Mouse (Mus musculus): Measurements from ENCODE around the gene Cacng1. TPM values are rescaled to one million over a fixed set of nuclear protein-coding genes. Genes with fewer than 3 reads are reported as not detected.
A peak's percentile ranks its signal among the peaks of the same experiment; 100 is the strongest.

Gene Cacng1
- polyA plus RNA-seq (2016; fragmentation: Nextera tagmentation; extraction: Ambion mirVana) = 1.3 and 2.1 TPM in 2 replicates

DNA sequence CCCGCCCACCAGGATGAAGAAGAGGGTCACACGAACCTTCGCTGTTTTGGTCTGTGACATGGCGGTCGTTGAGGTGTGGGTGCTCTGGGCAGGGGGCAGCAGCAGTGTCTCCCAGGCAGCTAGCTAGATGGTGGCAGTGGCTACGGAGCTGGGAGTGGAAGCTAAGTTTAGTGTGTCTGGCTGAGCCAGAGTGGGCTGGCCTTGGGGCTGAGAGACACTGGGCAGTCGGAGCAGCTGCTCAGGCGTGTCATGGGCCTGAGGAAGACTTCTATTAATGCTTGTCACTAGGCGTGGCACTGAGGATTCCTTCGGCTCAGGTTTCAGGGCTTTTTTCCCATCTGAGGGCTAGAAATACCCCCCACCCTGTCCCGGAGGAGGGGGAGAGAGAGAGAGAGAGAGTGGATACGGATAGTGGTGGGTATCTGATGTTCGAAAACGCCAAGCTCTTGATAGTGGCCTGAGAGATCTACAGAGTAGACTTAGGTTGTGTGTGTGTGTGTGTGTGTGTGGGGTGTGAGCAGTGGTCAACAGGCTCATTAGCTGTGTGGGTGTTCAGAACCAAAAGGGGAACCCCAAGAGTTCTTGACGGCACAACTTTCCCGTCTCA is at the start of gene Cacng1:
Gene Cacng1, minus strand, starts transcription at position 191 of the 607 bp plus-strand sequence.
- no peak within 1 kb of the TSS for H3K27ac ChIP-seq
- no peak within 1 kb of the TSS for H3K9ac ChIP-seq
- H3K36me3 ChIP-seq = no peaks in the 10 kb centered on the region
- no peaks in the 10 kb centered on the region for H3K4me1 ChIP-seq
- no peaks in the 10 kb centered on the region for H3K9me3 ChIP-seq
- no peak for ATAC-seq (ENCODE audit: insufficient number of reproducible peaks, insufficient read depth, low FRiP score, low TSS enrichment)
- 78% methylated on average over 16 of the region's 16 CpGs for WGBS
- H3K4me2 ChIP-seq (replicated peaks) = no peak within 1 kb of the TSS
- no peak within 1 kb of the TSS for H3K4me3 ChIP-seq
- H3K27me3 ChIP-seq = no peaks in the 10 kb centered on the region

DNA sequence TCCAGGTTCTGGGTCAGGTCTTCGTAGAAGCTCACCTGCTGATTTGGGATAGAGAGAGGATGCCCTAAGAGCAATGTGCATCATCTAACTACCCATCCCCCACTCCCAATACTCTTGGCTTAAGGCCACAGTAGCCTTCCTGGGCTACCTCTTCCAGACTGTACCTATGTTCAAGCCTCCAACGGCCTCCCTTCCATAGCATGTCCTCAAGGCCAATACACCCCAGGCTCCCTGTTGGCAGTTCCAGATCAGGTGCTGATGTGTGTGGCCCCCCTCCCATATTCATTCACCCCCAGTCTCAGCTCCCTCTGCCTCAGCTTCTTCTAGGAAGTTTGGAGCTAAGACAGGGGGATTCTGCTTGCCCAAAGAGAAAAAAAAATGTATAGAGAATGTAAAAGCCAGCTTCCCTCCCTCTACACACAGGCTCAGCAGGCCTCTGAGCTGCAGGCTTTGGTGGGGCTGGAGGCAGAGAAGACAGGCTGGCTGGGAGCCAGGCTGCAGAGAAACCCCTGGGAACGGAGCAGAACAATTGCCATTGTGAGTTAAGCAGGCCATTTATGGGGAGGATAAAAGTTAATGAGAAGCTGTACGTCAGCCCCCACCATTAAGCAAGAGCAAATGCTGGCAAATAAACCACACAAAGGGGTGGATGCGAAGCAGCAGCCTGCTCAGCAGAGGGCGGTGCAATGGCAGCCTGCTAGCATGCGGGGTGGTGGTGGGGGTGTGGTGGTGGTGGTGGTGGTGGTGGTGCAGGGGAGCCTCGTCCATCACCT is 46.6 kb upstream of the Cacng1 start:
- Histone ChIP-seq H3K27me3 (no peaks in the 10 kb centered on the region), H3K36me3 (no peaks in the 10 kb centered on the region), H3K9me3 (no peaks in the 10 kb centered on the region), H3K27ac (peak overlapping the region; percentile 50; the same call in 1 of the 2 replicates), H3K4me3 (no peak overlapping the region), H3K4me2 (replicated peaks) (no peak overlapping the region), H3K9ac (no peak overlapping the region), H3K4me1 (peaks cover 9% of the 10 kb centered on the region)
- ATAC-seq (ENCODE audit: insufficient number of reproducible peaks, insufficient read depth, low FRiP score, low TSS enrichment) = peak; percentile 22; the same call in 1 of the 2 replicates
- WGBS = 38% methylated on average over 8 of the region's 8 CpGs

DNA sequence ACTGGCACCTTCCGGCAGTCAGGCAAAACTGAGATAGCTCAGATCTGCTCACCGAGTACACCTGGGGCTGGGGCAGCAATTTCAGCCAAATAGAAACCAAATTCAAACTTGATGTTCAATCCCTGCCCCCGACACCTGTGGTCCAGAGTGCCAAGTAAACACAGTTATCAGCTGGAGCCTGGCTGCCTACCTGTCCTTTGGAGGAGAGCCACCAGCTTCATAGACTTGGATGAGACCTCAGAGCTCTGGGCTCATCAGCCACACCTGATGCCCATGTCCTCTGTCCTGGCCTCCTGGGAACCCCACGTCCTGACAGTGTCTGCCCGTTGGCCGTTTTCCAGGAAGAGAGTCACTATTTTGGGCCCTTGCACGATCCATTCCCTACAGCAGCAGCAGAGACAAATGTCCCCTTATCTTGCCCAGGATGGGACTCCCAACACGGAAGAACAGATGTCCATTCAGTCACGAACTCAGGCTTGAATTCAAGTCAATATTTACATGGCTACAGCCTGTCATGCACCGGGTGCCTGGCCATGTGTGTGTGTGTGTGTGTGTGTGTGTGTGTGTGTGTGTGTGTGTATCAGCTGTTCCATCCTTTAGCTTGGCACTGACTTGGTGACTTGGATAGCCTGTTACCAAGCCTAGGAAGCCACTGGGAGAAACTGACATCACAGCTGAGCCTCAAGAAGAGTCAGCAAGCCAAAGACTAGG is 45.6 kb upstream of the Cacng1 start:
- no peak for ATAC-seq (ENCODE audit: insufficient number of reproducible peaks, insufficient read depth, low FRiP score, low TSS enrichment)
- Histone ChIP-seq H3K9ac (no peak overlapping the region), H3K4me3 (no peak overlapping the region), H3K9me3 (no peaks in the 10 kb centered on the region), H3K4me1 (peaks cover 9% of the 10 kb centered on the region), H3K27me3 (no peaks in the 10 kb centered on the region), H3K4me2 (replicated peaks) (no peak overlapping the region), H3K27ac (no peak overlapping the region), H3K36me3 (no peaks in the 10 kb centered on the region)
- WGBS = 72% methylated on average over 10 of the region's 10 CpGs

DNA sequence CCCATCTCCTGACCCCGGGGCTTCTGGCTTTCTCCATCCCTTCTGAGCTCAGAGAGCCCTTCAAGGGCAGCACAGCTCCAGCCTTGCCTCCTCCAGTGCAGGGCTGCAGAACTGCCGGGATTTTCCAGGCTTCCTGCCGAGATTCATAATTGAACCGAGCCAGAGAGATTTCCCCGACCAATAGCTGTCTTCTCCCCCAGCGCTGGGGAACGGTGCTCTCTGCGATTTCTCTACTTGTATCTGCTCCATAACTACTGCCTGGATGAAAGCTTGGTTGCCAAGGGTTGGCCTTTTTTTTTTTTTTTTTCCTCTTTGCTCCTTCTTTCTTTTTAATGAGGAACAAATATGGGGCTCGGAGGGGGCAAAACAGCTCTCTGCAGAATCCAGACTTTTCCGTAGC is 43.7 kb upstream of the Cacng1 start:
- H3K4me2 ChIP-seq (replicated peaks) = no peak overlapping the region
- WGBS = 46% methylated on average over 10 of the region's 10 CpGs

DNA sequence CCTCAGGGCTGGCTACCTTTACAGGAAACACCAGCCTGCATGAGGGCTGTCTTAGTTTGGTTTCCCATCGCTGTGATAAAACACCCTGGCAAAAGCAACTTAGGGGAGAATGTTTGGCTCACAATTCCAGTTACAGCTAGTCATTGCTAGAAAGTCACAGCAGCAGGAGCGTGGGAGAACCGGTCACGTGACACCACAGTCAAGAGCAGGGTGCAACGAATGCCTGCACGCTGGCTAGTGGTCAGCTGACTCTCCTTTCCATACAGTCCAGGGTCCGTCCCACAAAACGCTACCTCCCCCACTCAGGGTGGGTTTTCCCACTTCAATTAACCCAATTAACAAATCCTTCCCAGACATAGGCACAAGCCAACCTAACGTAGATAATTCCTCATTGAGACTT is 43.2 kb upstream of the Cacng1 start:
- Histone ChIP-seq H3K4me3 (no peak overlapping the region), H3K27me3 (no peaks in the 10 kb centered on the region), H3K4me2 (replicated peaks) (no peak overlapping the region), H3K27ac (no peak overlapping the region), H3K4me1 (peaks cover 9% of the 10 kb centered on the region), H3K36me3 (no peaks in the 10 kb centered on the region), H3K9me3 (no peaks in the 10 kb centered on the region), H3K9ac (no peak overlapping the region)
- ATAC-seq (ENCODE audit: insufficient number of reproducible peaks, insufficient read depth, low FRiP score, low TSS enrichment) = no peak
- WGBS = 71% methylated on average over 9 of the region's 9 CpGs

More for the DNA sequence above, 43.7 kb upstream of the Cacng1 start:
- Histone ChIP-seq H3K27ac (no peak overlapping the region), H3K27me3 (no peaks in the 10 kb centered on the region), H3K4me3 (no peak overlapping the region), H3K4me1 (peaks cover 9% of the 10 kb centered on the region), H3K9me3 (no peaks in the 10 kb centered on the region), H3K9ac (no peak overlapping the region), H3K36me3 (no peaks in the 10 kb centered on the region)
- no peak for ATAC-seq (ENCODE audit: insufficient number of reproducible peaks, insufficient read depth, low FRiP score, low TSS enrichment)

DNA sequence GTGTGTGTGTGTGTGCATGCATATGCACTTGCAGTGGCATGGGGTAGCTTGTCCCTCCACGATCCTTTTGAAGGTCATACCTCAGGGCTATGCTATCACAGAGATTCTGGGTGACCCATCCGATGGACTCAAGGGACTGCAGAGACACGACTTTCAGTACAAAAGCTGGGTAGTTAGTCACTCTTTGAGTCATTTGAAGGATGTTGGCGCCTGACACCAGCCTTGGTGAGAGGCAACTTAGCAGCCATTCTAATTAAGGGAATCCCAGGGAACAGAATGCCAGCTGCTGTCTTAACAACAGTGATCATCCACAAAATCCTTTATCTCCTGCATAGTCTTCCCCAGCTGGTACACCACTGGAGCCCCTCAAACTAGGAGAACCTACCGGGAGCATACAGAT is 32.8 kb upstream of the Cacng1 start:
- no peak overlapping the region for H3K4me2 ChIP-seq (replicated peaks)

DNA sequence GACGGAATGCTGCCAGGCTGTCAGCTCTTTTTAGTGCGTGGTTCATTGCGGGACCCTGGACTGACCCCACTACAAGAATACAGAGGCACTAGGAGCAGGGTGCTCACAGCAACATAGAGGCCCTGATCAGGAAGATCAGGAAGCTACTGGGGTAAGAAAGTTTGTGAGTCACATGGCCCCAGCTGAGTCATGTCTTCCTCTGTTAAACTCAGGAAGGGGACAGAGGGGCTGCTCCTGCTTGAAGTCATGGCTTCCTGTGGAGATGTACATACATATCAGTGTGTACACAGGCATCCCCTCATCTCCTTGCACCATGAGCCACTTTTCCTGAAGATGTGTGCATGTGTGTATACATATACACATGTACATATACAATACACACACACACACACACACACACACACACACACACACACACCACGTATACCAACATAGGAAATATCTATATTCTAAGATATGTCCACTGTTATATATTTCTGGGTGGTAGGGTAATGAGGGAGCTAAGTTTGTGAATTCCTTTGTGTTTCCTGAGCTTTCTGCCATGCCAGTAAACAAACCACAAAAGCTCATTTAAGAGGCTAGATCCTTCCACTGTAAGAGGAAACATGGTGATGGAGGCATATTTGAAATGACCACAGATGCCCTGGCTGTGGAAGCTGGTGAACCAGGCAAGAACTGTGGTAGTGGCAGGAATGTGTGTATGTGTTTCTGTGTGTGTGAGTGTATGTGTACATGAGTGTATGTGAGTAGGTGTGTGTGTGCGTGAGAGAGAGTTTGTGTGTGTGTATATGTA is 32.1 kb upstream of the Cacng1 start:
- WGBS = 83% methylated on average over 5 of the region's 5 CpGs
- no peak for ATAC-seq (ENCODE audit: insufficient number of reproducible peaks, insufficient read depth, low FRiP score, low TSS enrichment)

More for the DNA sequence above, 32.8 kb upstream of the Cacng1 start:
- no peaks in the 10 kb centered on the region for H3K36me3 ChIP-seq
- no peak overlapping the region for H3K9ac ChIP-seq
- H3K4me1 ChIP-seq = no peaks in the 10 kb centered on the region
- 88% methylated on average over 5 of the region's 5 CpGs for WGBS
- no peak overlapping the region for H3K27ac ChIP-seq
- no peak for ATAC-seq (ENCODE audit: insufficient number of reproducible peaks, insufficient read depth, low FRiP score, low TSS enrichment)
- no peak overlapping the region for H3K4me3 ChIP-seq
- H3K27me3 ChIP-seq = no peaks in the 10 kb centered on the region
- no peaks in the 10 kb centered on the region for H3K9me3 ChIP-seq

DNA sequence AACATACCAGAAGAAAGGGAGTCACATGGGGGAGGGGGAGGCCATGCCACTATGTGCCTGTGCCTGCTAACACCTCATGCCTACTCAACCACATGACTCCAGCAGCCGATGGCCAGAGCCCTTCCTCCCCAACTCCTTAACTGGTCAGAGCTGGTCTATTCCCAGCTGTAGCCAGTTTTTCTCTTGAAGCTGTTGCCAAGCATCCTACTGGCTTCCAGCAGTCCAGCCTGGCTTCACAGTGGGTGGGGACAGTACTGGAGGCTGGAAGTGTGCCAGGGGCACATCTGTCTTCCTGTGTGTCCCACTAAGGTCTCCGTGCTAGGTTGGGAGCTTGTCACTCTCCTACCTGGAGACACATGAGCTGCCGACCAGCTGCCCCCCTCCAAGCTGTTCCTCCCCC is 26.8 kb upstream of the Cacng1 start:
- H3K9me3 ChIP-seq = no peaks in the 10 kb centered on the region
- no peak overlapping the region for H3K4me2 ChIP-seq (replicated peaks)
- no peak overlapping the region for H3K9ac ChIP-seq
- no peak overlapping the region for H3K27ac ChIP-seq
- 0 out of 2 replicates have a peak, but pooled peaks cover 6% of the 10 kb centered on the region for H3K4me1 ChIP-seq
- WGBS = 66% methylated on average over 3 of the region's 3 CpGs
- H3K27me3 ChIP-seq = no peaks in the 10 kb centered on the region
- H3K4me3 ChIP-seq = no peak overlapping the region
- H3K36me3 ChIP-seq = 0 out of 2 replicates have a peak, but pooled peaks cover 3% of the 10 kb centered on the region
- no peak for ATAC-seq (ENCODE audit: insufficient number of reproducible peaks, insufficient read depth, low FRiP score, low TSS enrichment)

More for the DNA sequence above, 32.1 kb upstream of the Cacng1 start:
- Histone ChIP-seq H3K4me3 (no peak overlapping the region), H3K9me3 (no peaks in the 10 kb centered on the region), H3K36me3 (no peaks in the 10 kb centered on the region), H3K27me3 (no peaks in the 10 kb centered on the region), H3K4me1 (no peaks in the 10 kb centered on the region), H3K27ac (no peak overlapping the region), H3K4me2 (replicated peaks) (no peak overlapping the region), H3K9ac (no peak overlapping the region)

DNA sequence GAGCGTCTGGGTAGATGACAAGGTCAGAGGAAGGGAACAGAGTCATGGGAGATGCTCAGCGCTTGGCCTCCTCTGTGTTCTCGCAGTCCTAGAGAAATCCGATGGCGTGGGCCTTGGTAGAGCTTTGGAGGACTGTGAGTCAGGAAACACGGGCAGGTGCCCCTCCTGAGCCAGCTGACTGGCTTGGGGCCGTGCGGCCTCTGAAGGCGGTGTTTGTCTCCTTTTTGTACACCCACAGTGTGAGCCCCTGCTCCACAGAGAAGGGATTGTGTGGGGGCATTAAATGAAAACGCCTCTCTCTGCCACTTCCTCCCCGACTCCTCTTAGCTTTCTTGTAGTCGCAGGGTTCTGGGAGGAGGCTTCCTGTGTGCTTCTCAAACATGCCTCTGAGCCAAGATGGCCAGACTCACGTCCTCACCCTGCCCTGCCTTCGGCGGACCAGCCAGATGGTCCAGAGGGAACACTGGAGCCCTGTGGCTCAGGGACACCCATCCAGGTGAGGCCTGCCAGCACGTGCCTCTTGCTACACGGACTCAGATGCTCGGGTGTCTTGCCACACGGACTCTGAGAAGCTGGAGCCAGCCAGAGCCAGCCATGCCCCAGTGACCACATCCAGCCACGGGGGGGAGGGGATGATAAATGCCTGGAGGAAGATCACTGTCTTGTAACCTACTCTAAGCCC is 22.2 kb upstream of the Cacng1 start:
- 69% methylated on average over 20 of the region's 20 CpGs for WGBS
- H3K27me3 ChIP-seq = no peaks in the 10 kb centered on the region
- ATAC-seq (ENCODE audit: insufficient number of reproducible peaks, insufficient read depth, low FRiP score, low TSS enrichment) = no peak
- no peak overlapping the region for H3K27ac ChIP-seq
- H3K9me3 ChIP-seq = no peaks in the 10 kb centered on the region
- H3K4me3 ChIP-seq = no peak overlapping the region
- H3K36me3 ChIP-seq = peaks cover 22% of the 10 kb centered on the region
- 0 out of 2 replicates have a peak, but pooled peaks cover 6% of the 10 kb centered on the region for H3K4me1 ChIP-seq
- H3K9ac ChIP-seq = no peak overlapping the region
- no peak overlapping the region for H3K4me2 ChIP-seq (replicated peaks)

DNA sequence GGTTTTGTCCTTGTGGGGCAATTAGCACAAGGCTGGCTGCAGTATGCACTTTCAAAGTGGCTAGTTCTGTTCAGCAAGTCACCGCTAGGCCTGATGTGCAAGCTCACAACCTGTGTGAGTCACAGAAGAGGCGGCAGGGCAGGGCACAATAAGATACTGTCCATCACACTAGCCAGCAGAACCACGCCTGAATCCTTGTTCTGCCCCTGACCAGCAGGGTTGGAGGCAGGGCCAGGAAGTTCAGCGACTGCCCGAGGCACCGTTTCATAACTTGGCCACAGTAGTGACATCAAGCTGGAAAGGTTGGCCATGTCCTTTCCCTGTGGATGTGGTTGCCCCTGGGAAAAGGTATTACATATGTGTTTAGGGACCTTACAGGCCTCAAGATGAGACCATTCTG is 21.6 kb upstream of the Cacng1 start:
- H3K4me3 ChIP-seq = no peak overlapping the region
- H3K27ac ChIP-seq = no peak overlapping the region
- H3K4me2 ChIP-seq (replicated peaks) = no peak overlapping the region
- peaks cover 22% of the 10 kb centered on the region for H3K36me3 ChIP-seq
- no peak for ATAC-seq (ENCODE audit: insufficient number of reproducible peaks, insufficient read depth, low FRiP score, low TSS enrichment)
- no peaks in the 10 kb centered on the region for H3K9me3 ChIP-seq
- no peak overlapping the region for H3K9ac ChIP-seq
- 81% methylated on average over 6 of the region's 6 CpGs for WGBS
- H3K4me1 ChIP-seq = 0 out of 2 replicates have a peak, but pooled peaks cover 6% of the 10 kb centered on the region
- no peaks in the 10 kb centered on the region for H3K27me3 ChIP-seq

DNA sequence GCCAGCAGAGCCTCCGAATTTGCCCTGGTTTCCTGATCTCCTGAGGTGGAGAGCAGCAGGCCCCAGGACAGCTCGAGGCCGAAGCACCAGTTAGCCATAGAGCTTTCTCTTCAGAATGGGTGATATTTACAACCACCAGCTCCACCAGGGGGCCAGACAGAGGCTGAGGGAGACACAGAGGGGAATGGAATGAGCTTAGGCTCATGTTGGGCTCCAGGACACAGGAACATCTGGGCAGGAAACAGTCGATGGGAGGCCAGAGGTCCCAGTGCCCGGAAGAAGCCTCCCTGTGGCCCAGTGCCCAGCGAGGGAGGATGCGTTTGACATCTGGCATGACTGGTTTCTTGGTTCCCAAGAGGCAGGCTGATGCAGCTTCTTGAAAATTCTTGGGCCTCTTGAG is 17.8 kb upstream of the Cacng1 start:
- Histone ChIP-seq H3K27ac (no peak overlapping the region), H3K4me3 (no peak overlapping the region), H3K9me3 (no peaks in the 10 kb centered on the region), H3K36me3 (peaks cover 22% of the 10 kb centered on the region), H3K4me2 (replicated peaks) (no peak overlapping the region), H3K4me1 (no peaks in the 10 kb centered on the region), H3K9ac (no peak overlapping the region), H3K27me3 (no peaks in the 10 kb centered on the region)
- ATAC-seq (ENCODE audit: insufficient number of reproducible peaks, insufficient read depth, low FRiP score, low TSS enrichment) = no peak
- WGBS = 83% methylated on average over 7 of the region's 7 CpGs
